Comparison of ENCODE assay signal across 8 mouse cellular contexts in the genomic region with DNA sequence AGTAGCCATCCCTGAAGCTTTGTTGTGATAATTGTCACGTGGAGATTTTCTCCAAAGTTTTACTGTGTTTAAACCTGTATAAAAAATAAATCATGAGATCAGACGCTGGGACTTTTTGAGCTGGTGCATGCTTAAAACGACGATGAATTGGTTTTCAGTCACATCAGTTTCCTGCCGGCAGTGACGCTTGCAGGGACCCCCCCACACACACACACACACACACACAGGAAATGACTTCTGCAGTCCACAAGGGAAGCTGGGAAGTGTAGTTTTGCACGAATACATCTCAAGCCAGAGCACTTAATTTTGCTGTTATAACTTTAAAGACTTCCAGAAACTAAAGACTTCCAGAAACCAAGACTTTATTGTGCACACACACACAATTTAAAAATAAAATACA. TPM values are rescaled to one million over a fixed set of nuclear protein-coding genes. Genes with fewer than 3 reads are reported as not detected.
DNase-seq lines count a peak whose midpoint lies in the region; ATAC-seq lines count a peak whose summit lies in the region.

No protein-coding gene starts in this region.

- H3K4me1 ChIP-seq in midbrain, embryonic 14.5 days (ENCODE audit: control insufficient read depth, insufficient read depth, low read length), result no peaks in the 10 kb centered on the region
- no peaks in the 10 kb centered on the region for H3K4me1 ChIP-seq in midbrain, embryonic 10.5 days
- no peaks in the 10 kb centered on the region for H3K4me1 ChIP-seq in stomach, embryonic 14.5 days (ENCODE audit: control insufficient read depth, insufficient read depth, low read length)

- H3K27ac ChIP-seq in midbrain, embryonic 14.5 days (replicated peaks; ENCODE audit: low read depth, low read length), result no peak overlapping the region
- no peak overlapping the region for H3K27ac ChIP-seq in midbrain, embryonic 10.5 days (replicated peaks)
- no peak overlapping the region for H3K27ac ChIP-seq in stomach, embryonic 14.5 days (ENCODE audit: low read length)

- DNase-seq in midbrain, embryonic 14.5 days, result peak; percentile 65
- DNase-seq in midbrain, embryonic 10.5 days (ENCODE audit: low spot score), result no peak
- DNase-seq in embryo, embryonic 11 days, result peak; percentile 58
- DNase-seq in layer of hippocampus, adult 8-10 months (ENCODE audit: low spot score in 2 of 2), result peak; percentile 17 to 20
- peak; percentile 50 to 52 for DNase-seq in lung, postnatal 4 days
- no peak for DNase-seq in adipocyte (ENCODE audit: low spot score)

- peak; percentile 66; the same call in 1 of the 2 replicates for ATAC-seq in midbrain, embryonic 14.5 days (ENCODE audit: low FRiP score, low TSS enrichment)
- peak; percentile 91 to 94 for ATAC-seq in hematopoietic stem cell, adult 5-6 weeks (replicated peaks in 1 of 2; ENCODE audit: insufficient read depth in 1 of 2, low FRiP score in 2 of 2, low TSS enrichment in 1 of 2, low read depth in 1 of 2, poor library complexity in 2 of 2, severe bottlenecking in 2 of 2)
- ATAC-seq in stomach, embryonic 14.5 days (ENCODE audit: insufficient number of reproducible peaks, insufficient read depth, low FRiP score, low read depth), result no peak

- H3K9ac ChIP-seq in midbrain, embryonic 14.5 days (replicated peaks; ENCODE audit: low read length), result no peak overlapping the region
- H3K9ac ChIP-seq in stomach, embryonic 14.5 days (replicated peaks; ENCODE audit: low read depth, low read length), result no peak overlapping the region

- no peaks in the 10 kb centered on the region for H3K36me3 ChIP-seq in midbrain, embryonic 14.5 days (ENCODE audit: control insufficient read depth, insufficient read depth, low read length)
- H3K36me3 ChIP-seq in midbrain, embryonic 10.5 days, result no peaks in the 10 kb centered on the region
- H3K36me3 ChIP-seq in stomach, embryonic 14.5 days (ENCODE audit: control insufficient read depth, insufficient read depth, low read length), result no peaks in the 10 kb centered on the region

- H3K9me3 ChIP-seq in midbrain, embryonic 14.5 days (ENCODE audit: control insufficient read depth, low read length), result no peaks in the 10 kb centered on the region
- no peaks in the 10 kb centered on the region for H3K9me3 ChIP-seq in midbrain, embryonic 10.5 days (replicated peaks)
- no peaks in the 10 kb centered on the region for H3K9me3 ChIP-seq in stomach, embryonic 14.5 days (ENCODE audit: control insufficient read depth, low read depth, low read length)

- no peak overlapping the region for H3K4me3 ChIP-seq in midbrain, embryonic 14.5 days (replicated peaks; ENCODE audit: low read depth, low read length)
- no peak overlapping the region for H3K4me3 ChIP-seq in midbrain, embryonic 10.5 days
- no peak overlapping the region for H3K4me3 ChIP-seq in stomach, embryonic 14.5 days (ENCODE audit: low read depth, low read length)

- 55% methylated on average over 7 of the region's 7 CpGs for WGBS in midbrain, embryonic 14.5 days
- WGBS in midbrain, embryonic 10.5 days, result 60% methylated on average over 7 of the region's 7 CpGs
- WGBS in stomach, embryonic 14.5 days, result 21% methylated on average over 7 of the region's 7 CpGs

- peak overlapping the region; percentile 29 for H3K4me2 ChIP-seq in midbrain, embryonic 14.5 days (ENCODE audit: low read length)
- peak overlapping the region; percentile 25 for H3K4me2 ChIP-seq in stomach, embryonic 14.5 days (replicated peaks; ENCODE audit: low read depth, low read length)

- H3K27me3 ChIP-seq in midbrain, embryonic 14.5 days (ENCODE audit: control insufficient read depth, insufficient read depth, low read length), result no peaks in the 10 kb centered on the region
- H3K27me3 ChIP-seq in midbrain, embryonic 10.5 days (ENCODE audit: low read depth, poor library complexity, severe bottlenecking), result no peaks in the 10 kb centered on the region
- H3K27me3 ChIP-seq in stomach, embryonic 14.5 days (ENCODE audit: control insufficient read depth, insufficient read depth, low read length), result no peaks in the 10 kb centered on the region

RNA-seq across cellular contexts. Expression of gene Tfpi, which starts 5.3 kb away (rescaled TPM):
- 5.5 and 17.7 TPM in 2 replicates for polyA plus RNA-seq in midbrain, embryonic 14.5 days (2014; fragmentation: Nextera tagmentation; extraction: Ambion mirVana)
- polyA plus RNA-seq in midbrain, embryonic 10.5 days (2016; fragmentation: Nextera tagmentation; extraction: Ambion mirVana), result 16.5 and 17.2 TPM in 2 replicates
- 44.3 and 63.1 TPM in 2 replicates for total RNA-seq in hematopoietic stem cell, adult 5-6 weeks (2017)
- 1 to 10 TPM; 3.2 to 5.1 (median 4.4) TPM for total RNA-seq in layer of hippocampus, adult 8-10 months (2022)
- 48.3 and 49.4 TPM in 2 replicates for polyA plus RNA-seq in stomach, embryonic 14.5 days (2014; fragmentation: Nextera tagmentation; extraction: Ambion mirVana)

RNA-seq across cellular contexts. Expression of gene Calcrl, which starts 56.7 kb away (rescaled TPM):
- 3.5 and 10.6 TPM in 2 replicates for polyA plus RNA-seq in midbrain, embryonic 14.5 days (2014; fragmentation: Nextera tagmentation; extraction: Ambion mirVana)
- polyA plus RNA-seq in midbrain, embryonic 10.5 days (2016; fragmentation: Nextera tagmentation; extraction: Ambion mirVana), result 11.3 and 13.4 TPM in 2 replicates
- 268 and 404 TPM in 2 replicates for total RNA-seq in hematopoietic stem cell, adult 5-6 weeks (2017)
- total RNA-seq in layer of hippocampus, adult 8-10 months (2022), result 10 to 100 TPM in 2 of 4 experiments, 1 to 10 TPM in 2; 9.6 to 12.6 (median 10.4) TPM
- 43.4 and 45.8 TPM in 2 replicates for polyA plus RNA-seq in stomach, embryonic 14.5 days (2014; fragmentation: Nextera tagmentation; extraction: Ambion mirVana)

Comparison
In these comparisons a context has a peak if more than half of its experiments do, and no peak if none do; other contexts are left out.
1. DNase-seq: peak in midbrain, embryonic 14.5 days (single experiment), embryo, embryonic 11 days (single experiment), layer of hippocampus, adult 8-10 months (2 of 2) and lung, postnatal 4 days (2 of 2); none in midbrain, embryonic 10.5 days (single experiment) and adipocyte (single experiment).